Mouse (Mus musculus) heart, embryonic 16.5 days (tissue): ENCODE measurements at regions not wholly inside any gene's neighbourhood (a gene's known extent, or its start where the extent isn't known, plus 50 kb on each side); places are given as distances from the start of the nearest gene placed in this dataset.

Experiments
- ATAC-seq: fragments of 200-750 bp; cut with Nextera tagmentation; replicated peaks from 2 replicates; pipeline ENCODE4 v1.8.0; 2017; ENCODE audit warnings: moderate number of reproducible peaks; ENCODE audit not compliant: insufficient read depth, low FRiP score; ENCODE audit errors: extremely low read depth
- H3K27ac ChIP-seq: fragments of 300-500 bp; sonication (generic); 2 replicates; pipeline ENCODE4 v1.5.1; 2014; ENCODE audit warnings: mild to moderate bottlenecking, low read length, control low read depth, moderate library complexity
- H3K27me3 ChIP-seq: fragments of 300-500 bp; sonication (generic); 2 replicates; pipeline ENCODE4 v1.6.1; 2014; ENCODE audit warnings: low read length, mixed read lengths; ENCODE audit not compliant: control insufficient read depth, insufficient read depth
- H3K36me3 ChIP-seq: fragments of 300-500 bp; sonication (generic); 2 replicates; pipeline ENCODE4 v1.6.1; 2014; ENCODE audit not compliant: control insufficient read depth, insufficient read depth
- H3K4me1 ChIP-seq: fragments of 300-500 bp; sonication (generic); 2 replicates; pipeline ENCODE4 v1.6.1; 2014; ENCODE audit warnings: low read length, mixed read lengths; ENCODE audit not compliant: control insufficient read depth, insufficient read depth
- H3K4me2 ChIP-seq: fragments of 300-500 bp; sonication (generic); 2 replicates; pipeline ENCODE4 v1.6.1; 2014; ENCODE audit warnings: low read depth, mild to moderate bottlenecking, control low read depth, low read length
- H3K4me3 ChIP-seq: fragments of 300-500 bp; sonication (generic); 2 replicates; pipeline ENCODE4 v1.5.1; 2014; ENCODE audit warnings: mild to moderate bottlenecking, control low read depth, low read length
- H3K9ac ChIP-seq: fragments of 300-500 bp; sonication (generic); 2 replicates; pipeline ENCODE4 v1.6.1; 2014; ENCODE audit warnings: low read length, control low read depth
- H3K9me3 ChIP-seq: fragments of 300-500 bp; sonication (generic); replicated peaks from 2 replicates; pipeline ENCODE4 v1.6.1; 2016; ENCODE audit warnings: low read length; ENCODE audit not compliant: control insufficient read depth
- WGBS: fragments of 180-500 bp; shearing (Covaris S2); extraction: QIAGEN DNeasy Blood & Tissue Kit; methylation state at CpG from one replicate; pipeline ENCODE4 v1.1.7; 2014; 5-methylcytosine and 5-hydroxymethylcytosine counted together

DNA sequence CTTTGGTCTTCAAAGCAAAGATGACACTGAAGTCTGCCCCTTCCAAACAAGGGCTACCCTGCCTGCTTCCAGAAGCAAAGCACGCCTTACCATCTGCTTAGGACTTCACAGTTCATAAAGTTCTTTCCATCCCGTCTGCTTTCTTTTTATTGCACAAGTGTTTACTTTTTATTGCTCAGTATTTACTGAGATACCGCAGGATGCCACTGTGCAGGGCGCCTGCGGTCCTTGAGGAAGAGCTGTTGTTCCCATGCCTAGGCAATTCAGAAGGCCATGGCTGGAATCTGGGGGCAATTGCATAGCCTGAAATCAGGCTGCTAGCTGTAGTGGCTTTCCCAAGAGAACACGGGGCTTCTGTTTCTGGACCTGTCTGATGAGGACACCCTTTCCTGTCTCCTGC is 1255.8 kb upstream of the A1bg start:
- H3K9ac ChIP-seq: no peak overlapping the region
- H3K4me3 ChIP-seq: no peak overlapping the region
- no peak for ATAC-seq
- H3K4me2 ChIP-seq: no peak overlapping the region
- H3K4me1 ChIP-seq: peaks cover 11% of the 10 kb centered on the region
- no peaks in the 10 kb centered on the region for H3K9me3 ChIP-seq
- H3K27ac ChIP-seq: no peak overlapping the region
- 87% methylated on average over 6 of the region's 6 CpGs for WGBS
- no peaks in the 10 kb centered on the region for H3K27me3 ChIP-seq
- H3K36me3 ChIP-seq: 0 out of 2 replicates have a peak, but pooled peaks cover 2% of the 10 kb centered on the region

DNA sequence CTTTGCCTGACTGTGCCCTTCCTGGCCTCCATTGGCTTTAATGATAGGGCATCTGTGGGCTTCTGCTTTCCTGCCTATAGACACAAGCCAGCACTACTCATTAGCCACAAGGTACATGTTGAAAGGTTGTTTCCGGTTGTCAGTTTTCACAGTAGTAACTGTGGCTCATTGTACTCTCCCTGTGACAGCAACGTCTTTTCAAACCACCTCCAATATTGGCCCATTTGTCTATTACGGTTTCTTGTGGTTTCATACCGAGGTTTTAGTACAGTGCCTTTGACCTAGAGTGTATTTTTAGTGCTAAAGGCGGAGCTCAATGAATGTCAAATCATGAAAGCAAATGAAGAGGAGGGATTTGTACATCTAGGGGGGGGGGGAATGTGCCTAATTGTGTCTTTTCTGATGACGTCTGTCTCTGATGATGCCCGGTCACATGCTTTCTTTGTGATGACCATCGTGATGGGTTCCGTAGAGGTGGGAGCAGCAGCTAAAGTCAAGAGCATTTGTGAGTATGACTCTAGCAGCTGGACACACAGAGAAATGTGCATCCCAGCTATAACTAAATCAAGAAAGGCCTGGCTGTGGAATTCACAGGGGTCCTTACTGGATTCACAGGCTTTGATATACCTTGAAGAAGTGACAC is 1255.1 kb upstream of the A1bg start:
- Histone ChIP-seq H3K9ac (no peak overlapping the region), H3K36me3 (0 out of 2 replicates have a peak, but pooled peaks cover 2% of the 10 kb centered on the region), H3K27ac (no peak overlapping the region), H3K27me3 (no peaks in the 10 kb centered on the region), H3K9me3 (no peaks in the 10 kb centered on the region), H3K4me2 (no peak overlapping the region), H3K4me3 (no peak overlapping the region), H3K4me1 (peaks cover 11% of the 10 kb centered on the region)
- WGBS: 80% methylated on average over 9 of the region's 9 CpGs
- no peak for ATAC-seq

DNA sequence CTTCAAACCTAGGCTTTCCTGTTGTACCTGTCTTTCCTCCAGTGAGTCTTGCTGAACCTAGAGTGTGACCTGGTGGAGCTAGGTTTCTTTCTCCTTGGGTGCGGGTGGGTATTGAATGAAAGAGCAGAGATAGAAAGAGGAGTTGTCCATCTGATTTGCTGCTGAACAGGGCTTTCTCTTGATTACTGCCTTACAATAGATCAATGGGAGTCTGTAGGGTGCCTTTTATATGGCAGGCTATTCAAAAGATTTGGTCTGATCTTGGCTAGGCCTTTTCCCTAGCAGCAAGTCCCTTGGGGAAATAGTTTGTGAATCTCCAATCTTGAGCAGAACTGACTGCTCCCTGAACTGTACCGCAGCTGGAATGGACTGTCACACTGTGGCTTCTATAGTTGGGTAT is 1253.3 kb upstream of the A1bg start:
- 94% methylated on average over 2 of the region's 2 CpGs for WGBS
- ATAC-seq: no peak
- H3K27ac ChIP-seq: no peak overlapping the region
- no peaks in the 10 kb centered on the region for H3K36me3 ChIP-seq
- H3K4me3 ChIP-seq: no peak overlapping the region
- H3K4me2 ChIP-seq: no peak overlapping the region
- peaks cover 8% of the 10 kb centered on the region for H3K4me1 ChIP-seq
- H3K9me3 ChIP-seq: no peaks in the 10 kb centered on the region
- H3K27me3 ChIP-seq: no peaks in the 10 kb centered on the region
- H3K9ac ChIP-seq: no peak overlapping the region

DNA sequence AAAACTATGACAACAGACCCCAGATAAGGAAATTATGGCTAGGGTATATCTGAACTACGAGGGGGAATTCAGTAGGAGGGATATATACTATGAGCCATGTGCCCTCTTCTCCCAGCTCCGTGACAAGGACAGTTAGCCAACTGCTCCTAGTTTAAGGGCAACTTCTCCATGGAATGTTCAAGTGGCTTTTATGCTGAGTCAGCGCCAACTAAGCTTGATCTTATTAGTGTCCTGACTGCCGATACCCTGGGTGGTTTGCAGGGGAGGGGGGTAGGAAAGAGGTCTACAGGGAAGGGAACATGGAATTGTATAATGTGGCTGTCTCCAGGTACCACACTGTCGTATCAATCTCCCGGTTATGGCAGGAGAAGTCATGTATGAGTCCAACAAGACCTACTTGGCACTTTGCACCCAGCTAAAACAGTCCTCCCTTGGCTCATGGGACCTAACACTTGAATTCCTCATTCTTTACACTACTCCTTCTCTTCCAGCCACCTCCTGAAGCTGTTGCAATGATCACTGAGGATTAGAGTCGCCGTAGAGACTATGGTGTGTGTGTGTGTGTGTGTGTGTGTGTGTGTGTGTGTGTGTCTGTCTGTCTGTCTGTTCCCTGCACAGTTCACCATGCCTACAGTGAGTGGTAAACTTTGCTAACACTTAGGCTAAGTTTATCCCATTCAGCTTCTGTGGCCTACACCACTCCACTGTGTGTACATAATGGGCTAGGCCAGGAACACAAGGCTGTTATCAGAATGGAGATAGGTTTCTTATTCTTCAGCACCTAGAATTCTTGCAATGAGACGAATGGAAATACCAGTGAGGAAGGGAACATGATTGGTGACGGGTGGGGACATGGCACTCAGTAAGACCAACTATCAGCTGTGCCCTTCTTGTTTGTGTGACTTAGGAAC is 1251.1 kb upstream of the A1bg start:
- H3K9ac ChIP-seq: no peak overlapping the region
- no peaks in the 10 kb centered on the region for H3K27me3 ChIP-seq
- H3K36me3 ChIP-seq: no peaks in the 10 kb centered on the region
- no peak overlapping the region for H3K4me3 ChIP-seq
- no peak overlapping the region for H3K4me2 ChIP-seq
- H3K4me1 ChIP-seq: peaks cover 6% of the 10 kb centered on the region
- no peak for ATAC-seq
- H3K9me3 ChIP-seq: no peaks in the 10 kb centered on the region
- 78% methylated on average over 10 of the region's 10 CpGs for WGBS
- no peak overlapping the region for H3K27ac ChIP-seq

DNA sequence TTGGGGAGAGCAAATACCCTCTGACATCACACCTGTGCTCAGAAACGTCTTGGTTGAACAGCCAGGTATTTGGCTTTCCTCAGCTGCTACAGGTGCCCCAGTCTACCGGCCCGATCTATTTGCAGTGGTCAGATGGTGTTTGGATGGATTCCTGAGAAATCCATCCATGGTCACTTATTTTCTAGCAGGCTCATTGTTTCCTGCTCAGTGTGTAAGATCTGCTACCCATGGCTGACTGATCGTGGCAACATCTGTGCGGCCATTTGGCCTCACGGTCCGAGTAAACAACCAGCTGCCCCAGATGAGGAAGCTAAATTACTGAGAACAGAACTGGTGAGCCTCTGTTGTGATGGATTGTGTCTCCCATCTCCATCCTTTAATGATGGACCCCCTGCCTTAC is 1248.8 kb upstream of the A1bg start:
- H3K4me1 ChIP-seq: peaks cover 4% of the 10 kb centered on the region; the same call in 1 of the 2 replicates
- ATAC-seq: no peak
- no peak overlapping the region for H3K4me3 ChIP-seq
- H3K27me3 ChIP-seq: no peaks in the 10 kb centered on the region
- no peaks in the 10 kb centered on the region for H3K36me3 ChIP-seq
- H3K4me2 ChIP-seq: no peak overlapping the region
- 70% methylated on average over 7 of the region's 7 CpGs for WGBS
- H3K9me3 ChIP-seq: no peaks in the 10 kb centered on the region
- no peak overlapping the region for H3K9ac ChIP-seq
- no peak overlapping the region for H3K27ac ChIP-seq

DNA sequence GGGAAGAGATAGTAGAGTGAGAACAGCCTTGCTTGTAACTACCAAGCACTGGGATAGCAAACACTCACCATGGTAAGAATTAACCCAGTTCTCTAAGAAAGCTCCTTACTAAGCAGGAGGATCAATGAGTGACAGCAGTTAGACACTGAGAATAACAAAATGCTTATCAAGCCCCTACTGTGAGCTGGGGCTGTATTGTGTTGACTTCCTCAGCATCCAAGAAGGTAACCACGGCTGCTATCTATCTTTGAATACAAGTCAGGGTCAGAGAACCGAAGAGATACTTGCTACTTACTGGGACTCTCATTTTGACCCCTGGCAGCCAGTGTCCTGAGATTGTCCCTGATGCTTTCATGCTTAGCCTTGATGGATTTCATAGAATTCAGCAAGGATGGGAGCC is 1248.4 kb upstream of the A1bg start:
- Histone ChIP-seq H3K27ac (no peak overlapping the region), H3K4me1 (peaks cover 4% of the 10 kb centered on the region; the same call in 1 of the 2 replicates), H3K9me3 (no peaks in the 10 kb centered on the region), H3K4me3 (no peak overlapping the region), H3K36me3 (no peaks in the 10 kb centered on the region), H3K9ac (no peak overlapping the region), H3K4me2 (no peak overlapping the region), H3K27me3 (no peaks in the 10 kb centered on the region)
- no peak for ATAC-seq
- WGBS: 51% methylated on average over 2 of the region's 2 CpGs

DNA sequence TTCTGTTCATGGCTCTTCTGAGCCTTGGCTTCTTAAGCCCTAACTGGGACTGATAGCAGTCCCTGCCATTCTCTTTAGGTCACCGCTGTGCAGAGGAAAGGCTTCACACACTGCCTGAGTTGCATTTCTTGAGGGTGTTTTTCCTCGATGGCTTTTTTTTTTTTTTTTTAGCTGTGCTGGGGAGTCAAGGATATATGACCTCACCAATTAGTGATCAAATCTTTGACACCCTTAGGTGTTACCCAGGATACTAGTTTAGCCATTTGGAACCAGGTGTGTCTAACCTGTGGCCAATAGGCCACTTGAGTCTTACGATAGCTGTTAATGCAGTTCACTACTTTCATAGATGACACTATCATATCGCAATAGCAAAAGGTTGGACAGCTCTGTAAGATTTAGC is 1247.5 kb upstream of the A1bg start:
- no peaks in the 10 kb centered on the region for H3K9me3 ChIP-seq
- no peak overlapping the region for H3K4me2 ChIP-seq
- H3K4me3 ChIP-seq: no peak overlapping the region
- no peak overlapping the region for H3K9ac ChIP-seq
- peaks cover 4% of the 10 kb centered on the region; the same call in 1 of the 2 replicates for H3K4me1 ChIP-seq
- ATAC-seq: no peak
- no peaks in the 10 kb centered on the region for H3K27me3 ChIP-seq
- 94% methylated on average over 4 of the region's 4 CpGs for WGBS
- H3K36me3 ChIP-seq: no peaks in the 10 kb centered on the region
- H3K27ac ChIP-seq: no peak overlapping the region

DNA sequence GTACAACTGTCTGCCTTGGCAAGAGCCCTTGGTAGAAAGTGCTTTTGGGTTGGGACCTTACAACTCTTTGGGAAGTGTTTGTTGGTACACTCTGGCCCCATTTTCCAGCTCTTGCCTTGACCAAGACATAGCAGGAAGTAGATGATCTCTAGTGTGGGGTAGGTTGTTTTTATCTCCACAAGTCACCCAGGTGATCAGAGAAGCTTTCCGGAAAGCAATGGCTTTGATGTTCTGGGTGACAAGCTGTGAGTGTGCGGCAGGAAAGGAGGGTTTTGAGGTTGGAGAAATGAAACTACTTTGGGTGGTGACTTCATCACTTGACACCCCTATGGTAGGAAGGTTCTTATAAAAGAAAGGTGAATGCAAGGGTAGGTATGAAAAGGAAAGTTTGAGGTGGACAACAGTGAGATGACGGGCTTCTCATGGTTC is 1246.8 kb upstream of the A1bg start:
- H3K4me3 ChIP-seq: no peak overlapping the region
- H3K9me3 ChIP-seq: no peaks in the 10 kb centered on the region
- H3K27ac ChIP-seq: no peak overlapping the region
- no peaks in the 10 kb centered on the region for H3K36me3 ChIP-seq
- no peak for ATAC-seq
- H3K27me3 ChIP-seq: no peaks in the 10 kb centered on the region
- no peak overlapping the region for H3K9ac ChIP-seq
- H3K4me1 ChIP-seq: peaks cover 4% of the 10 kb centered on the region; the same call in 1 of the 2 replicates
- WGBS: 86% methylated on average over 3 of the region's 3 CpGs
- H3K4me2 ChIP-seq: no peak overlapping the region

DNA sequence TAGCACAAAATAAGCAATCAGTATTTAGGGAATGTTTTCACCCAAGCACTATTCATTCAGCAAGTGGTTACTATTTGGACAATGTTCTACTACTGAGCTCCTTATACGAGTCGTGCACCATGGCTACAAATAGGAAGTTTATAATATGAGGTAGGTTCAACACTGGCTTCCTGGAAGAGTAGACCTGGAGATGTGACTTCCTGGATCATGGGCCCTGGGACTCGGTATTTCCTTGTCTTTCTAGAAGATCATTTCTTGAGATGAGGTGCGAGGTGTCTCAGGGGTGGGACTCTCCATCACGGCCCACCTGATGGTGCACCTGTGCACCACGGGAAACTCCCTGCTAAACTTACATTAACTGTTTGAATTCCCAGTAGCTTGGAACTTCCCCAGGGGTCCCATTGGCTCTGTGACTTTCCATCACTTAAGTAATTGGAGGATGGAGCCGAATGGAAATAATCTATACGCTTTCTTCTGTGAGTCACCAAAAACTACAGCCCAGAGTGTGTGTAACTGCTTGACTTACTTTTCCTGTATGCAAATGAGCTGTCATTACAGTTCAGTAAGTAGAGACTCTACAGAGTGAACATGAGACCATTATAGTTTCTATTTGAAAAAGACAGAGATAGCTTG is 1246.3 kb upstream of the A1bg start:
- 91% methylated on average over 8 of the region's 8 CpGs for WGBS
- no peaks in the 10 kb centered on the region for H3K27me3 ChIP-seq

More for the DNA sequence above, 1246.3 kb upstream of the A1bg start:
- no peak overlapping the region for H3K9ac ChIP-seq
- no peaks in the 10 kb centered on the region for H3K9me3 ChIP-seq
- no peak for ATAC-seq
- no peak overlapping the region for H3K4me2 ChIP-seq
- H3K27ac ChIP-seq: no peak overlapping the region
- no peaks in the 10 kb centered on the region for H3K36me3 ChIP-seq
- H3K4me1 ChIP-seq: peaks cover 2% of the 10 kb centered on the region; the same call in 1 of the 2 replicates
- H3K4me3 ChIP-seq: no peak overlapping the region
